Mouse (Mus musculus): ENCODE data around the gene Wsb1.

DNA sequence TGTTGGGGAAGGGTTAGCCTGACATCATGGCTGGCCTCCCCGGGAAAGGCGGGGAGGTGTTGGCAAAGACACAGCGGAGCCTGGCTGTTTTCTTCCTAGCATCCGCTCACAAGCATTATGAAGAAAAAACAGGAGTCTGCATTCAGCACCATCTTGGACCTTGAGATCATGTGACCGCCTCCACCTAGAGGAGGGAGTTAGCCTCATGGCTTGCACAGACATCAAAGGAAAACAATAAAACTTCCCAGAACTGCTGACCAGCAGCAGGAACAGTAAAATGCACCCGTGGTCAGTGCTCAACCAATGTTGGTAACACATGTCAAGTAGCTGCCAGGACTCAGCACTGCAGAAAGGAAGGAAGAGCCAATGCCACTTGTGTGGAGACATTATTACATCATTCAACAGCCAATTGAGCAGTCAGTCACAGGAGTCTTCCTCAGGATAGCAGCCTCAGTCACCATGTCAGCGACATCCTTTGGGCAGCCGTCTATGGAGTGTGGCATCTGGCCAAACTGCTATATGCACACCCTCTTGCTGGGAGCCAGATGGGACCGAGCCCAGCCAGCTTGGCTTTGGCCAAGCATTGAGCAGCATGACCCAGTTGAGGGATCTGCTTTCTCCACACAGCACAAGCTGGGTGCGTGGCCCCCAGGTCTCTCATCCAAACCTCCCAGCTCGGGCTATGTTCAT is 24.8 kb downstream of the Wsb1 start:
- no peak for TF ChIP-seq E2F4 (IDR thresholded peaks at IDR 0.05; ENCODE audit: insufficient replicate concordance, low read depth, low read length)
- no peak for TF ChIP-seq CTCF (conservative IDR thresholded peaks at IDR 0.05 in 1 of 2, IDR thresholded peaks at IDR 0.05 in 1 of 2; ENCODE audit: low read depth in 2 of 2, low read length in 2 of 2)
- TF ChIP-seq MYC (IDR thresholded peaks at IDR 0.05; ENCODE audit: low read depth, low read length) = no peak
- TF ChIP-seq JUND (conservative IDR thresholded peaks at IDR 0.05; ENCODE audit: low read depth, low read length) = no peak
- no peak for TF ChIP-seq POLR2A (IDR thresholded peaks at IDR 0.05; ENCODE audit: low read depth, low read length)
- no peak for TF ChIP-seq SIN3A (IDR thresholded peaks at IDR 0.05; ENCODE audit: low read length)
- TF ChIP-seq TCF12 (IDR thresholded peaks at IDR 0.05; ENCODE audit: low read depth, low read length) = no peak
